In the genomic region with DNA sequence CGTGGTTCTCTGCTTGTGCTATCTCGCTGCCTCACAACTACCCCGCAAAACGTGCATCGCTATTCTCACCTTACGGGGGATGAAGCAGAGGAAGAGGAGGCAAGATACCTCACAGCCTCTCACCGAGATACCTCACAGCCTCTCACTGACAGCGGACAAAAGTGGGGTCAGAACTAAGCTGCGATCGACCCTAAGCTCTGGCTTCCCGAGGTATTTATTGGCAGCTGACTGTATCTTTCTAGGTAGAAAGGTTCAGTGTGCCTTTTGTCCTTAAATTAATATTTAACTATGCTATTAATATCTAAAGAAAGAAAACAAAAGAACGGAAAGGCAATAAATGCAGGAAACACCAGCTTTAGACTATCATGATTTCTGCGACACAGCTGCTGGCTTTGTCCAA, we compare ENCODE assay signal across 19 mouse cellular contexts.
"Had no signal": no experiment of that assay in that cellular context is flagged by ENCODE, and none has a peak within 500 bp of the region (broad histone marks: within the 10 kb centered on the region; RNA-seq: fewer than 3 reads in every experiment).

No protein-coding gene starts in this region.

- H3K36me3 ChIP-seq: midbrain, embryonic 15.5 days; neural tube, embryonic 12.5 days had no signal

- H3K4me1 ChIP-seq: lung, embryonic 15.5 days; stomach, embryonic 15.5 days had no signal

- DNase-seq: liver, postnatal 0 days; lung, adult 2 months; lung, postnatal 14 days; lung, postnatal 36 days; right cerebral cortex, postnatal 25 days; right cerebral cortex, postnatal 4 days; thymus, adult 2 months; thymus, postnatal 25 days; thymus, postnatal 4 days had no signal

- H3K9ac ChIP-seq: liver, embryonic 15.5 days; liver, postnatal 0 days; lung, embryonic 15.5 days; midbrain, embryonic 13.5 days; midbrain, embryonic 15.5 days; neural tube, embryonic 12.5 days; stomach, embryonic 15.5 days had no signal

- ATAC-seq: liver, postnatal 0 days; lung, postnatal 0 days; midbrain, embryonic 13.5 days; midbrain, embryonic 15.5 days had no signal

- H3K4me3 ChIP-seq: liver, embryonic 15.5 days; lung, embryonic 15.5 days; megakaryocyte, embryonic 14.5 days; midbrain, embryonic 13.5 days; midbrain, embryonic 15.5 days; neural tube, embryonic 12.5 days; stomach, embryonic 15.5 days had no signal

- H3K4me2 ChIP-seq: liver, embryonic 15.5 days; lung, embryonic 15.5 days; midbrain, embryonic 11.5 days; midbrain, embryonic 13.5 days; midbrain, embryonic 15.5 days; neural tube, embryonic 12.5 days; stomach, embryonic 15.5 days had no signal

- H3K27ac ChIP-seq: liver, embryonic 15.5 days; lung, embryonic 15.5 days; macrophage; midbrain, embryonic 13.5 days; midbrain, embryonic 15.5 days; neural tube, embryonic 12.5 days; stomach, embryonic 15.5 days had no signal

- H3K27me3 ChIP-seq: liver, embryonic 15.5 days; lung, embryonic 15.5 days; megakaryocyte, embryonic 14.5 days; stomach, embryonic 15.5 days had no signal

- H3K9me3 ChIP-seq: liver, embryonic 15.5 days; lung, embryonic 15.5 days; megakaryocyte, embryonic 14.5 days; midbrain, embryonic 13.5 days; midbrain, embryonic 15.5 days; neural tube, embryonic 12.5 days; stomach, embryonic 15.5 days had no signal
